Mouse (Mus musculus) midbrain, embryonic 11.5 days (tissue): ENCODE measurements around the gene Picalm. TPM values are rescaled to one million over a fixed set of nuclear protein-coding genes. Genes with fewer than 3 reads are reported as not detected.
A peak's percentile ranks its signal among the peaks of the same experiment; 100 is the strongest.

Experiments used
- ATAC-seq: fragments of 200-750 bp; cut with Nextera tagmentation; 2 replicates; pipeline ENCODE4 v1.8.0; 2017; ENCODE audit warnings: moderate TSS enrichment, moderate library complexity; ENCODE audit not compliant: low FRiP score
- DNase-seq: peaks from one replicate; pipeline ENCODE4 v3.0.0; 2015; ENCODE audit warnings: low spot score; ENCODE audit errors: missing footprints
- H3K27ac ChIP-seq: fragments of 300-500 bp; sonication (generic); 2 replicates; pipeline ENCODE4 v1.5.1; 2014; ENCODE audit warnings: low read depth, low read length
- H3K27me3 ChIP-seq: fragments of 300-500 bp; sonication (generic); 2 replicates; pipeline ENCODE4 v1.6.1; 2014; ENCODE audit warnings: mild to moderate bottlenecking, low read length, moderate library complexity, mixed read lengths; ENCODE audit not compliant: control insufficient read depth, insufficient read depth
- H3K36me3 ChIP-seq: fragments of 300-500 bp; sonication (generic); 2 replicates; pipeline ENCODE4 v1.6.1; 2014; ENCODE audit warnings: mild to moderate bottlenecking, low read length, moderate library complexity, mixed read lengths; ENCODE audit not compliant: control insufficient read depth, insufficient read depth
- H3K4me1 ChIP-seq: fragments of 300-500 bp; sonication (generic); 2 replicates; pipeline ENCODE4 v1.6.1; 2014; ENCODE audit warnings: low read length; ENCODE audit not compliant: control insufficient read depth, insufficient read depth
- H3K4me2 ChIP-seq: fragments of 300-500 bp; sonication (generic); 2 replicates; pipeline ENCODE4 v1.6.1; 2014; ENCODE audit warnings: mild to moderate bottlenecking, moderate library complexity
- H3K4me3 ChIP-seq: fragments of 300-500 bp; sonication (generic); 2 replicates; pipeline ENCODE4 v1.5.1; 2014; ENCODE audit warnings: low read depth, low read length
- H3K9ac ChIP-seq: fragments of 300-500 bp; sonication (generic); 2 replicates; pipeline ENCODE4 v1.6.1; 2014; ENCODE audit warnings: low read length
- H3K9me3 ChIP-seq: fragments of 300-500 bp; sonication (generic); 2 replicates; pipeline ENCODE4 v1.6.1; 2016; ENCODE audit warnings: low read length; ENCODE audit not compliant: control insufficient read depth
- WGBS: fragments of 180-500 bp; shearing (Covaris S2); extraction: QIAGEN DNeasy Blood & Tissue Kit; methylation state at CpG from one replicate; pipeline ENCODE4 v1.1.7; 2014; 5-methylcytosine and 5-hydroxymethylcytosine counted together
- polyA plus RNA-seq: library from polyadenylated mRNA; unstranded; fragments of >200 nt; fragmentation: Nextera tagmentation; extraction: Ambion mirVana; gene quantifications from 2 replicates; pipeline ENCODE4 v1.2.1, GENCODE M21; 2014

The Picalm gene
- 34.5 and 35.7 TPM in 2 replicates for polyA plus RNA-seq

DNA sequence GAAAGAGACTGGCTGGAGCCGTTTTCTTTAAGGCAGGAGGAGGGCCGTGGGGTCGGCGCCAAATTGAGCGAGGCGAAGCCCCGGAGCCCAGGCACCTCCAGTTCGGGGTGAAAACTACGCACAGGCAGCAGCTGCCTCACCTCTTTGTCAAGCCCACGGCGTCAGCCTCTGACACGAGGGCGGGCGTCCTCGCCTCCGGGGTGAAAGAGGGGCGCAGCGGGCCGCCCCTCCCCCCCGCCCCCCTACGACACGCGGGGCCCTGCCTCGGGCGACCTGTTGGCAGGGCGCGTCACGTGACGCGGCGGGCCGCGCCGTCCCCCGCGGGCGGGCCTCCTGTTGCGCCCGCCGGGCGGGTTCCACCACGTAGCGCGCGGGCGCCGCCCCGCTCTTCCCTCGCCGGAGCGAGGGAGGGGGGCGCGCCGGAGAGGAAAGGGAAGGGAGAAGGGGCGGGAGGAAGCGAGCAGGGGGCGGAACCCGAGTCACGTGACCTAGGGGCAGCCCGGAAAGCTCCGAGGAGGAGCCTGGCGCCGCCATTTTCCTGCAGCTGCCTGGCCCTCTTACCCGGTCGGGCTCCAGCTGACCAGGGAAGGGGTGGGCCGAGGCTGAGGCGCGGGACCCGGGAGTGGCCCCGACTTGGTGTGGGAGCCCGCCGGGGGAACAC is at the start of gene Picalm:
Gene Picalm, plus strand, starts transcription at position 482 of the 661 bp plus-strand sequence.
- Histone ChIP-seq H3K4me2 (peak within 1 kb of the TSS; percentile 80), H3K9me3 (no peaks in the 10 kb centered on the region), H3K4me1 (peaks cover 13% of the 10 kb centered on the region), H3K27ac (peak within 1 kb of the TSS; percentile 93), H3K36me3 (no peaks in the 10 kb centered on the region), H3K27me3 (no peaks in the 10 kb centered on the region), H3K9ac (peak within 1 kb of the TSS; percentile 86), H3K4me3 (peak within 1 kb of the TSS; percentile 94)
- DNase-seq = peak; percentile 99
- under 1% methylated on average over 25 of the region's 72 CpGs for WGBS
- peak; percentile 95 for ATAC-seq

DNA sequence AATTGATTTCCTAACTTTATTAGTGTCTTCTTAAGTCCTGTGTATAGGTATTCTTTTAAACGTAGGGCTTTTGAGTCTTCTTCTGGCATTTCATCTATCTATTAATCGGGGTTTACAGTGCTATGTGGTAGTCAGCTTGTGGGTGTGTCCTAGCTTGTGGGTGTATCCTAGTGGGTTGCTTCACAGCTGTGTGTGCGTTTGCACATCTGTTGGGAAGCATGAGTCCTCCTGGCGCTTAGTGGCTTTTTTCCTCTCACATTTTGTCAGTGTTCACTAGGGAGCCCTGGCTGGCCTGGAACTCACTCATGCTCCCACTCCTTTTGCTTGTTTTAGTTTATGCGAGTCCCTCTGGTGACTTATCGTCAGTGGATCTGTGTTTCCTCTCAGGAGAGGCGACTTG is 46.2 kb upstream of the Picalm start:
- WGBS = 79% methylated on average over 7 of the region's 7 CpGs

DNA sequence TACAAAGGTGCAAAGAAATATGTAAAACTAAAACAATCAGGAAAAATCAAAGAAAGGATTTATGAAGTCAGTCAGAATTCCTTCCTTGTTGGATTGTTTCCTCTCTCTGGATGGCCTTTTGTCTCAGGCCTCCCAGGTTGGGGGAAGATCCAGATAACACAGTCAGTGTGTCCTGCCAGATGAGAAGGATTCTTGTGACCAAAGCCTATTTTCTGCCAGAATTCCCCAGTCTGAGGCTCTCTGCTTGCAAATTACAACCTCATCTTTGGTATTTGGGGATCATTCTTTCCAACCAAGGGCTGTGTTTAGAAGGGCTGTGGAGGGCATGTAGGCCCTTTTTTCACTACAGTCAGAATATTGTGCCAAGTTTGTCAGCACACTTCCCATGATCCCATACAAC is 45.5 kb upstream of the Picalm start:
- Histone ChIP-seq H3K27me3 (no peaks in the 10 kb centered on the region), H3K36me3 (no peaks in the 10 kb centered on the region), H3K9ac (no peak overlapping the region), H3K4me1 (no peaks in the 10 kb centered on the region), H3K4me3 (no peak overlapping the region), H3K27ac (no peak overlapping the region), H3K9me3 (no peaks in the 10 kb centered on the region), H3K4me2 (no peak overlapping the region)
- no peak for ATAC-seq
- DNase-seq = no peak

More for the DNA sequence above, 46.2 kb upstream of the Picalm start:
- Histone ChIP-seq H3K9ac (no peak overlapping the region), H3K4me2 (no peak overlapping the region), H3K4me1 (no peaks in the 10 kb centered on the region), H3K27ac (no peak overlapping the region), H3K9me3 (no peaks in the 10 kb centered on the region), H3K27me3 (no peaks in the 10 kb centered on the region), H3K4me3 (no peak overlapping the region), H3K36me3 (no peaks in the 10 kb centered on the region)
- no peak for ATAC-seq
- no peak for DNase-seq

DNA sequence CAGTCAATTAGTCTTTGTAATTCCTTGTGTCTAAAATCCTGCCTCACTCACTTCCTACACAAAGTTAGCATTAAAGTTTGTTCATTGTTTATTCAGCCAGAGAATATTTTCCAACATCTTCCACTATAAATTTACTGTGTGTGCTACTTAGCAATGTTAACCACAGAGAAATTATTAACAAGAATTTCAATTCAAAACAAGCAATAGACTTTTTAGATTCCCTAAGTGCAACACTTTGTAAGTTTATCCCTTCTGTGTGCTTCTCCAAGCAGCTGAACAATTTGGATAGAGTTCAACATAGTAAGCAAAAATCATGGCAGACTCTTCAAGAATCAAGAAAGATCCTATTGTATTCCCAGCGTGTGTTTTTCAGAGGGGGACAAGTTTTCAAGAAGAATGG is 44.3 kb upstream of the Picalm start:
- no peaks in the 10 kb centered on the region for H3K36me3 ChIP-seq
- H3K4me3 ChIP-seq = no peak overlapping the region
- no peak overlapping the region for H3K9ac ChIP-seq
- ATAC-seq = no peak
- no peaks in the 10 kb centered on the region for H3K4me1 ChIP-seq
- DNase-seq = no peak
- no peak overlapping the region for H3K4me2 ChIP-seq
- H3K9me3 ChIP-seq = no peaks in the 10 kb centered on the region
- no peak overlapping the region for H3K27ac ChIP-seq
- H3K27me3 ChIP-seq = no peaks in the 10 kb centered on the region
- WGBS = 84% methylated on average over 1 of the region's 1 CpGs

DNA sequence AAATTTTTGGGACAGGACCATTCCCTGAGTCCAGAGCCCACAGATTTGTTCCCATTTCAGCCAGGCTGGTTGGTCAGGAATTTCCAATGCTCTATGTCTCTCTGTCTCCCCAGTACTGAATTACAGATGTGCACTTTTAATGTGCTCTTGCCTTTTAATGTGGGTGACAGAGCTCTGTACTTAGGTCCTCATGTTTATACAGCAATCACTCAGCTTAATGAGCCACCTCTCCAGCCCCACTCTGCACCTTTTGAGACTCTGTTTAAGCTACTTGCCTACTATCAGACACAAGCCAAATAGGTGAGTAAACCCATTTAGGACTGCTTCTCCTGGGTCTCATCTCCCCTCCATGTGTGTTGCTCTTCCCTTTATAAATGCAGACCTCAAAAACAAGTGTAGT is 43.2 kb upstream of the Picalm start:
- Histone ChIP-seq H3K9ac (no peak overlapping the region), H3K9me3 (no peaks in the 10 kb centered on the region), H3K27ac (no peak overlapping the region), H3K4me2 (no peak overlapping the region), H3K4me1 (no peaks in the 10 kb centered on the region), H3K36me3 (no peaks in the 10 kb centered on the region), H3K4me3 (no peak overlapping the region), H3K27me3 (no peaks in the 10 kb centered on the region)
- ATAC-seq = no peak
- no peak for DNase-seq

DNA sequence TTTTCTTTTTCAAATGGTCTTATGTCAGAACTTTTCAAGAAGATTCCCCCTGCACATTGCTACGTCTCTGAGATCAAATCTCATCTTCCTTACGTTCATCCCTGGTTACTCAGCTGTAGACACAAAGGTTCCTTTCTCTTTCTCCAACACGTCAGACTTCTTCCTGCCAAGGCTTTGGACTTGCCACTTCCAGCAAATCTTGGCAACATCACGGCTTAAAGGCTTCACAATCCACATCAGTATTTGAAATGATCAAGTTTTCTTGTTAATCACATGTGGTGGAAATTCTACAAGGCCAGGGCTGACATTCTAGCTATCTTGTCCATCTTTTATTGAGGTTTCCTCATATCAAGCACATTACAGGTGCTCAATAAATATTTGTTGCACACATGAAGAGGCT is 39.0 kb upstream of the Picalm start:
- DNase-seq (no peak), ATAC-seq (no peak)
- H3K27ac ChIP-seq = no peak overlapping the region
- no peaks in the 10 kb centered on the region for H3K4me1 ChIP-seq
- H3K4me2 ChIP-seq = no peak overlapping the region
- H3K4me3 ChIP-seq = no peak overlapping the region
- H3K9ac ChIP-seq = no peak overlapping the region
- H3K36me3 ChIP-seq = no peaks in the 10 kb centered on the region
- no peaks in the 10 kb centered on the region for H3K9me3 ChIP-seq
- 73% methylated on average over 4 of the region's 4 CpGs for WGBS
- no peaks in the 10 kb centered on the region for H3K27me3 ChIP-seq

DNA sequence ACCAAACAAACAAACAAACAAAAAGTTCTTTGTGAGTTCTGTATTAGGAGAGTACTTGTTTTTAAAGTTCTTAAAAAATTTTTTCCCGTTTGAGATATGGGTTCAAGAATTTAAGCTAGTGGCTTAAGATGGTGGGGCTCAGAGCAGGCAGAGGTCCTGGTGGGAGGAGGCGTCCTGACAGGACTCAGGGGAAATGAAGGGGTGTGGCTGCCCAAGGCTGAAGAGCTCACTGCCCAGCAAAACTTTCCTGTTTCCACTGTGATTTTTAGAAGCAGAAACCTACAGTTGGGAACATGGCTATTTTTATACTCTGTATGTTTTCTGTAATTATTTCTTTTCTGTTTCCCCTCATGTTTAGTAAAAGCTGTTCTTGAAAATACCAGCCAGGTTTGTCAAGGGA is 38.3 kb upstream of the Picalm start:
- ATAC-seq (no peak), DNase-seq (no peak)
- H3K9ac ChIP-seq = no peak overlapping the region
- H3K27ac ChIP-seq = no peak overlapping the region
- H3K4me3 ChIP-seq = no peak overlapping the region
- no peaks in the 10 kb centered on the region for H3K4me1 ChIP-seq
- H3K4me2 ChIP-seq = no peak overlapping the region
- 64% methylated on average over 2 of the region's 2 CpGs for WGBS
- H3K9me3 ChIP-seq = no peaks in the 10 kb centered on the region
- H3K36me3 ChIP-seq = no peaks in the 10 kb centered on the region
- H3K27me3 ChIP-seq = no peaks in the 10 kb centered on the region

DNA sequence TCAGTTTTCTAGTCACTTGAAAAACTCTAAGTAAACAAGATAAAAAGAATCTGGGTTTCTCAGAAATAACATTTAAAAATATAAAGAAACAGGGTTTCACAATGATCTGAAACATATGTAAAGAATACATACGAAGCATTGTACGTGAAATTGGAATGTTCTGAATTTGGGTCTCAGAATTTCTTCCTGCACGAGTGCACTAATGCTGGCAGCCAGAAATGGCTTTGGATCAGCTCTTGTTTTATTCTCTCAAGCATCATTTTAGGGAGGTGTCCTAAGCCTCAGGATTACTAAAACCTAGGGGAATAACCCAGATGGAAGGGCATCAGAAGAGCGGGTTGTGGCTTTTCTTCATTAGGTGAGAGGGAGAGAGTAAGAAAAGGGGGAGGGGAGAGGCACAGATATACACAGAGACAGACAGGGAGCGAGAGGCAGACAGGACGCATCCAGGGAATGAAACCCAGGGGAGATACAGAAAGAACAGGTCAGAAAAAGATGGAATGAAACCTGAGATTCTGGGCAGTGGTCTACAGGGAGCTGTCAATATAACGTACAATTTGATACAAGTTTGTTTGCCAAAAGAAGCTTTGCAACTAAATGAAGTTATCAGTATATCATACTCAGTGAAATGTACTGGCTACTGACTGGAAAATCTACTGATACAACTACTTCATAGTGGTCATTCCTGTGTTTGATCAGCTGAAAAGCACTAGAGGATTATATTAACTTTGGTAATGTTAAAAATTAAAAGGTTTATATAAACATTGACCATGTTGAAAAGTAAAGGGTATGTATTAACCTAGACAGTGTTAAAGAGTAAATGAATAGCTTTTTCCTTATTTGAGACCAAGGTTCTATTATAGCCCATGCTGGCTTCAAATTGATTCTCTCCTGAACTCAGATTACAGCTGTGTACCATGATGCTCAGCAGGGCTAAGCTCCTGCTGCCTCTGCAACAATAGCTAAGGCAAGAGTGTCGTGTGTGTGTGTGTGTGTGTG is 37.3 kb upstream of the Picalm start:
- ATAC-seq (no peak), DNase-seq (no peak)
- Histone ChIP-seq H3K9me3 (no peaks in the 10 kb centered on the region), H3K4me3 (no peak overlapping the region), H3K27me3 (no peaks in the 10 kb centered on the region), H3K4me2 (no peak overlapping the region), H3K36me3 (no peaks in the 10 kb centered on the region), H3K9ac (no peak overlapping the region), H3K4me1 (no peaks in the 10 kb centered on the region), H3K27ac (no peak overlapping the region)
- WGBS = 84% methylated on average over 8 of the region's 8 CpGs

DNA sequence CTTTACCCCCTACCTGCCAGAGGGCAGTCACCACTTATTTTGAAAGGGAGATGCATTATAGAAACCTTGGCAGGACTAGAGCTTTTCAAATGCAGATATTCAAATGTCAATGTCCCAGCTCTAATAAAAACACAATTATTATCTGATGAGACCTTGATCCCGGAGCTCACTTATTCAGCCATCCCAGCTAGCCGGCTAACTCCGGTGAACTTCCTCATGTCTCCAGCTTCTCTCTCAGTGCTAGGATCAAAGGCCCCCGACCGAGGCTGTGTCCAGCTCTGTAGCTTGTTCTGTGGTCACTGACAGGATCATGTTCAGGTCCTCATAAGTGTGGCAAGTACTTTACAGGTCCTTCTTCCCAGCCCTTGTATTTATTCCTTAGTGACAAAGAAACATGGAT is 34.9 kb upstream of the Picalm start:
- Histone ChIP-seq H3K4me2 (no peak overlapping the region), H3K9me3 (no peaks in the 10 kb centered on the region), H3K27ac (no peak overlapping the region), H3K36me3 (no peaks in the 10 kb centered on the region), H3K4me1 (no peaks in the 10 kb centered on the region), H3K4me3 (no peak overlapping the region), H3K9ac (no peak overlapping the region), H3K27me3 (no peaks in the 10 kb centered on the region)
- 93% methylated on average over 5 of the region's 5 CpGs for WGBS
- ATAC-seq = no peak
- no peak for DNase-seq
